Mouse (Mus musculus): ENCODE data around the gene Arhgap19. TPM values are rescaled to one million over a fixed set of nuclear protein-coding genes. Genes with fewer than 3 reads are reported as not detected.
A peak's percentile ranks its signal among the peaks of the same experiment; 100 is the strongest.

Arhgap19 gene
- total RNA-seq, 4 experiments from 2014 or later = 4.5 to 8.6 (median 7.2) TPM

DNA sequence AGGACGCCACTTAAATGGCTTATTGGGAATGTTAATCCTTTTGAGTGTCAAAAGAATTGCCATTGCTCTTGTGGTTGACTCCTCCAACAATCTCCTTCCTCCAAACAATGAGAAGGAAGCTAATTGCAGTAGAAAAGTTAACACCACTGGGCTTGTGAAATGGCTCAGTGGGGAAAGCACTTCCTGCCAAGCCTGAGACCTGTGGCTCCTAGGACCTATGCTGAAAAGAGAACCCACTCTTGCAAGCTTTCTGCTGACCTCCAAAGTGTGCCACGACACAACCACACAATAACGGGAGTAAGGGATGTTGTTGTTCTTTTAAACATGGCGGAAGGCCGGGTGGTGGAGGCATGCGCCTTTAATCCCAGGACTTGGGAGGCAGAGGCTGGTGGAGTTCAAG is 4.3 kb downstream of the Arhgap19 start:
- no peak for DNase-seq

DNA sequence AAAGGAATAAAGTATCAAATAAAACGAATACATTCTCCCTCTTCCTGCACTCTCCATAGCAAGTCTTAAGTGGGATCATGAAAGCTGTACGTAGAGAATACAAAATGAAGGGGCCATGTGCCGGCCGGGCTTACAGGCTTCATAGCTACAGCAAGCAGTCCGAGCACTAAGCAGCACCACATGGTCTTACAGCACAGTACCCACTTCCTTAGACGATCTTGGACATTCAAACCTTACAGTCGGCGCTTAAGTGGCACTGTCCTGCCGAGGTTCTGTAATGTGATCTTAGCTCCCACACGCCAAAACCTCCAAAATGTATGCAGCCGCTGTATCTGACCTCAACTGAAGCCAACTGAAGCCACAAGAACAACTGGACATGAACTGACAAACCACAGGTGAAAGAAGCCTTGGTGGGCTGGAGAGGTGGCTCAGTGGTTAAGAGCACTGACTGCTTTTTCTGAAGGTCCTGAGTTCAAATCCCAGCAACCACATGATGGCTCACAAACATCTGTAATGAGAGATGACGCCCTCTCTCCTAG is 5.0 kb downstream of the Arhgap19 start:
- DNase-seq = no peak

DNA sequence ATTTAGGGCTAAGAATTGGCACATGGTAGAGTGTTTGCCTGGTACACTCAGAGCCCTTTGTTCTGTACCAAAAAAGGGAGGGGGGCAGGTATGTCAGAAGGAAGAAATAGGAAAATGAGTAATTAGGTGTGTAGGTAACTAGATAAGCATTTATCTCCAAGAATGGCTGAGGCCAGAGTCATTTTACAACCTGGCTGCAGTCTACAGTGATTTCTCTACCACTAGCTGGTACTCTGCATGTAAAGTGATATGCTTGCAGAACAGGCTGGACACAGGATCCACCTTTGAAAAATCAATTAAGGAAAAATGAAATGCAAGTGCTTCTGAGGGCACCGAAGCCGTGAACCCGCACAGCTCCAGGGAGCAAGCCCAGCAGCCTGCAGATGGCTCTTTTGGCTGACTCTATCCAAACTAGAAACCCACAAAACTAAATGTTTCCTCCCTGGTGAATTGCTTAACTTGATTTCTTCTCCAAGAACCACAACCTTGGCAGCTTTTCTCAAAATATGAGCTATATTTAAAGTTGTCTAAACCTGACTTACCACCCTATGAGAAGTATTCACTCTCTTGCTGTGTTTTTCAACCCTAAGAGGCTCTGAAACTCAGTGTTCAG is 5.6 kb downstream of the Arhgap19 start:
- no peak for DNase-seq

DNA sequence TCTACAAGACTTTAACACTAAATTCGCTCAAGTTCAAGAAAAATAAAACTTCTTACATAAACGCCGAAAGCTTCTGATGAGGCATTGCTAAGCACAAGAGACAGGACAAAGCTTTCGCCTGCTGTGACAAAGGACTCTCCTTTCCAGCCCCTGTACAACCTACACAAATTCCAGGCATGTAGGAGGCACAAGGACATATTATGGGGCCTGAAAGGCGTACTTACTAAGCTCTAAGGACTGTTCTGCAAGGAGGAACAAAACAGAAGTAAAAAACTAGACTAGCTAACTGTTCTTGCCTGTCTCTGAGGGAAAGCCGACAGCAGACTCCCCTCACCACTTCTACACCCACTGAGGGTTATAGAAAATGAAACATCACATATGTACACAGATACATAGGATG is 6.9 kb downstream of the Arhgap19 start:
- no peak for DNase-seq

DNA sequence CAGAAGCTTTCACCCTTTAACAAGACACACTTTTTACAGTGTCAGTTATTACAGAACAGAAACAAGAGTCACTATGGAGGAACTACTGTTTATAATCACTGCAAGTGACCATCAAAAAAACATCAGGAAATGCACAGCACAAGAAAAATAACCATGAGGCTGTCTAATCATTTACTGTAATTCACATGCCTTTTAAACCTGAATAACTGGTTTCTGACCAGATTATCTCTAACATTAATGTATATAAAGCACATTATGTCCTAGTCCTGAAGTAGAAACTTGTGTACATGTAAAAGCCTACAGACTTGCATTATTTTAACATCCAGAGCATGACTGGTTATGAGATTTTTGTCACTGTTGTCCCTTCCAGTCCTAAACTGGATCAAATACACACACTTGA is 7.8 kb downstream of the Arhgap19 start:
- no peak for DNase-seq

DNA sequence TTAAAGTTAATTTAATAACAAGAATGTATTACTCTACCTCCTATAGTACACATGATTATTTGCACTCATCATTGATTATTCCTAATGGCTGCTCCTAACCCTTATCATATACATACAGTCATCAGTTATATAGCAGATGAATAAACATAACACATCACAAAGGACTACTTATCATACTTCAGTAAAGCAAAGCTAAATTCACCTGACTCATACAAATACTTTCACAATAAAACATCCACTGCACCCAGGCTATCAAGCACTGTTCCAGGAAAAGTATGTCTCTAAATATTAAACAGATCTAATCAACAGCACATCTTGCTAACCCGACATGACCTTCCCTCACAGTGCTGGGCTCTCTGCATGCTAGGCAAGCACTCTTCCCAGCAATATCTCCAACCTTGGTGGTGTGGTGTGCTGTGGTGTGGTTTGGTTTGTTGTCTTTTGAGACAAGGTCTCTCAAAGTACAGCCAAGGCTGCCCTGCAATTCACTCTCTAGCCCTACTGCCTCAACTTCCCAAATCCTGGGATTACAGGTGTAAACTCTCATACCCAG is 8.8 kb downstream of the Arhgap19 start:
- no peak for DNase-seq

DNA sequence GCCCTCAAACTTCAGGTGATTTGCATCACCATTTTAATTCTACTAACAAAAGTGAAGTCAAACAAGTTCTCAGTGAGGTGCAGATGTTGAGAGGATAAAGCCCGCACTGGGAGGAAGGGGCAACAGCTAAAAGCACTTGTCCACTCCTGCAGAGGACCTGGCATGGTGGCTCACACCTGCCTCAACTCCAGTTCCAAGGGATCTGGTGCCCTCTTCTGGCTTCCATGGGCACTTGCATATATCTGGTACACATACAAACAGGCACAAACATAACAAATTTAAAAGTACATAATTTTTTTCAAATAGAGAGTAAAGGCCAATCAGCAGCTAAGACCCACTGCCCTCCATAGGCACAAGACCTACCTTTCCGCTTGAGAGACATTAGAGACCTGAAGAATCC is 10.5 kb downstream of the Arhgap19 start:
- DNase-seq = no peak

DNA sequence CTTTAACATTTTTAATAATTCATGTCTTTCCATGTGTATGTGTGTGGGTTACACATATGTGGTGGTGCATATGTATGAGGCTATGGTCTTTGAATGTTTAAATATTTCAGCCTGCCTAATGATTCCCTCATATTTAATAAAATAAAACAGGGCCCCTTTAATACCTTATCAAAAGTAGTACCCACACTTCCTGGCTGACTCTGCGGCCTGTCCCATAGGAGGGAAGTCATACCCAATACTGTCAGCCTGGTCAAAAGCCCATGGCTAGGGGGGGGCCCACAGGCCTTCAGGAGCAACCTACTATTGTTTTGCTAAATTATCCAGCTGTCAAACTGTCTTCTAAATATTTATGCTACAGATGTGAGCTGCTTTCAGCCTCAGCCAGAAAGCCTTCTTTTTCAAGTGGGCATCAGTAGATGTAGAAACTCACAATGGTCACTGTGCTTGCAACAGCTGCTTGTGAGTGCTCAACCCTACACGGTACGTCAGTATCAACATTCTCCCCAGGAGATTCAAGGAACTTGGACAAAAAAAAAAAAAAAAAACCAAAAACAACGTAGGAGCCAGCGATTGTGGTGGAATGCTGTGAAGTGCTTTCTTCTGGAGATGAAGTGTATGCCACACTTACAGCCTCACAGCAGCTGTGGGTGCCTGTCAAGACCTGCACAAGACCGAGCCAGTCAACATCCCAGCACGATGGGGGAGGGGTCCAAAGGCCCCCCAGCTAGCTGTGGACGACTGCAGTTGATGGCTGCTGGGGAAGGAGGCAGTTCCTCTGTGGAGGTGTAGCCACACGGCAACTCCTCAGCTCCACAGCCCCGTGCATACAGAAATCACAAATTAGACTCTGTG is 12.5 kb downstream of the Arhgap19 start:
- no peak for DNase-seq

DNA sequence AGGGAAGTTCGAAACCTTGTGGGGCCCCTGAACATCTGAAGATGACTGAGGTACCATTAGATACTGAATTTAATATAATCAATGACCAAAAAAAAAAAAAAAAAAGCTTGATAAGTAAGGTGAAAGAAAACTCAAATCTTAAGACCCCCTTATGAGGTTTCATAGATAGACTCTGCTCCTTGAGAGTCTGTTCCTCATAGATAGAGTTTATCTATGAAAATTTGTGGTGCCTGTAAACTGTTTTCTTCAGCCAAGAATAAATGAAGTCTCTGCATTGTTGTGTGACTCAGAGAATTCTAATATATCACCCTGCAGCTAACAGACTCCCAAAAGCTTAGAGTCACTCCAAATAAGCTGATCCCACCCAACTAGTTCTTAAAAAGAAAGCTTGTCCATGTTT is 15.0 kb downstream of the Arhgap19 start:
- DNase-seq = no peak

DNA sequence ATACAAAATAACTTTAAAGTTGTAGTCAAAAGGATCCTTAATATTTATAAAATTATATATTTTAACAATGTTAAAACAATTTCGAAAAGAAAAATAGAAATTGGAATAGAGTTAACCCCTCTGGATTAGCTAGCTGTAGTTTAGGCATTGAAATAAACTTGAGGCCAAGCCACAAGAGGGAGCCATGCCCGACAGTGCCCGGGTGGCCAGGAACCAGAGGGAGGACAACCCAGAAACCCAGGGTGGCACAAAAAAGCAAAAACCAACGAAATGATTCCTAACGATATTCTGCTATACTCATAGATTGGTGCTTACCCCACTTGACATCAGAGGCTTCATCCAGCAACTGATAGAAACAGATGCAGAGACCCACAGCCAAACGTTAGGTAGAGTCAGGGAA is 24.3 kb downstream of the Arhgap19 start:
- DNase-seq = no peak

DNA sequence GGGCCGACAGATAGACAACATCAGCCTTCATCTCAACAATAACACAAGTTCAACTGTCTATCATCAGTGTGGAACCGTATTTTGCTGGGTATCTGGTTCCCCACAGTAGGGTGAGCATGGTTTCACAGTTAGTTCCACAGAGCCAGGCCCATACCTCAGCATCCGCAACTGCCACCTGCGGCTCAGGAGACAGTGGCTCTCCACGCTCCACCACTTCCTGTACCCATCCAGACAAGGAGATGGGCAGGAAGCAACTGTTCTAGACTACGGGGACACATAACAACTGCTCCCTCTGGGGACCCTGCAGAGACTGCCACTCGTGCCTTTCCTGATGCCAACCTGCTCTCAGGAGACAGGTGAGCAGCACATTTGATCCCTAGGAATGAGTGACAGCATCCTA is 33.1 kb downstream of the Arhgap19 start:
- DNase-seq = no peak

DNA sequence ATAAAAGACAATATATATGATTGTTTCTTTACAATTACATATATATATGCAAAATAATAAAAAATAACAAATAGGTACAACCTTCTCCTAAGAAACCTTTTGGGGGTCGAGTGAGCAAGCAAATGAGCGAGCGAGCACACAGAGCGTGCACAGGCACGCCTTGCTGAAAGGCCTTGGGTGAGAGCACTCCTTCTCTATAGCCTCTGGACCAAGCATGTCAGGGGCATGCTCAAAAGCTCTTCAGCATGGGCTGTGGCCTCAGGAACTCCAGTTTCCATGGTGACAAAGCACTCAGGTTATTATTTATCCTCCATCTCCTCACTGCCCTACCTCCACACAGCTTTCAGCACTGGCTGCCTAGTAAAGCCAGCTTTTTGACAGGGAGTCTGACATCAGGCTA is 35.2 kb downstream of the Arhgap19 start:
- no peak for DNase-seq

DNA sequence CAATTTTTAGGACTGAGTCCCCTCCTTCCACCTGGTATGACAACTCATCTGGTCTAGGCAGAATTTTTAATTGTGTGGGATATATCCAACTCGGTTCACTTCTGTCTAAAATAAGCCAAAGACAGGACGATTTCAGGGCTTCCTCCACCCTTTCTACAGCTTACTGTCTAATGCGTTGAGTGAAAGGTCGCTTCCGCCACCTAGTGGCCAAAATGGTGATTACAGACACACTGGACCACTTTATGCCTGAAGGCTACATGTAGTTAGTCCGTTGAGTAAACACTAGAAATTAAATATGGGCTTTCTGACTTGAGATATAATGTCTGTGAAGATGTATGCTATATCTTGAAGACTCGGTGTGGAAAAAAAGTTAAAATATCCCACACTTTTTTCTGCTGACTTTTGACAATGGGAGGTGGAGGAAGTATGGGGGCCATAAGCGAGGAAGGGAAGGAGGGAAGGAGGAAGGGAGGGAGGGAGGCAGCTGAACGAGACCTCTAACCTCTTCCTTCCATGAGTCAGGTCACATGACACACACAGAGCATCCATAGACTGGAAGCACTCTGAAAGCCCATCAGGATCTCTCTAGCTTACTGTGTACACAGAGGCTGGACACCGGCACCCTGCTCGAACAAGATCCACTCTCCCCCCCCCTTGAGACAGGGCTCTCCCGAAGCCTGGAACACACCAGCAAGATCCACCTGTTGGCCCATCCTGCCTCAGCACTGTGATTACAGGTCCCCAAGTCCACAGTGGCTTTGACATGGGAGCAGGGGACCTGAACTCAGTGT is 37.8 kb downstream of the Arhgap19 start:
- DNase-seq = peak; percentile 69

DNA sequence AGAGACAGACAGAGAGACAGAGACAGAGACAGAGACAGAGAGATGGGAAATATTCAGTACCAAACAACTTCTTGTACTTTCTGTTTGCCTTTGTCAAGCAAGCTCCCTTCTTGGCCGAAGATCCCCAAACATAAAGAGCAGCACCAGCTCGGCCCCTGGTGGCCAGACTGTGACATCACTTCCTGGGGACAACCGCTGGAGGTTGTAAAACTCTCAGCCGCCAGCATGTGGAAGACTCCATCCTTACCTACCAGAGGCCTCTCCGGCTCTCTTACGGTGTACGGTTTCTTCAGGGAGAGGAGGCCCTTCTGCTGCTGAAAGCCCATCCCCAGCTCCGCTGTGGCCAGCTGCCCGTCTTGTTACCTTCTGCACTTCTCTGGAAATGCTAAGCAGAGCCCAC is 40.3 kb downstream of the Arhgap19 start:
- no peak for DNase-seq

DNA sequence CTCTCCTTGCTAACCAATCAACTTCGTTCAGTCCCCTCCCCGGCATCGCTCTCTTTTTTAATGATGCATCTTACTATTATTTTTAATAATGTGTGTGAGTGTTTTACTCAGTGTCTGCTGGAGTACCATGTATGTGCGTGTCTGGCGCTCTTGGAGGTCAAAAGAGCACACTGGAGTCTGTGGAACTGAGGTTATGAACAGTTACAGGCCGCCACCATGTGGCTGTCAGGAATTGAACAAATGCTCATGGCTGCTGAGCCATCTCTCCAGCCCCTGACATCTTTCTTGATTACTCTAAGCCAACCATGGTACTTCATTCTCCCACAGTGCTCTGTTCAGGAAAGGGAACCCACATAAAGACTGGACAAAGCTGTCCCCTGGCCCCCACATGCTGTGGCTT is 42.1 kb downstream of the Arhgap19 start:
- DNase-seq = no peak

DNA sequence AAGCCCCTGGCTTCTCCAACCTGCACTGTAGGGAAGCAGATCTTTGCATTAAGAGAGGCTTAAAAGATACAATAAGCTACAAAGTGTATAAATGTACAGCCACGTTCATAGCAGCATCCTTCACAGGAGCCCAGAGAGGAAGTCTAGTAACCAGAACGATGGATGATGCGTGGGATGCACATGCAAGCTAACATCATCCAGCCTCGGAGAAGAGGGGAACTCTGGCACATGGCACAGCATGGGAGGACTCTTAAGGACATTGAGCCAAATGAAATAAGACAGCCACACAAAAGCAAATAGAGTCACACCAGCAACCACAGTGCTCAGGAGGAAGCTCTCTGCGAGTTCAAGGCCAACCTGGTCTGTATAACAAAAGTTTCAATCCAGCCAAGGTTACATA is 42.6 kb downstream of the Arhgap19 start:
- DNase-seq = no peak

DNA sequence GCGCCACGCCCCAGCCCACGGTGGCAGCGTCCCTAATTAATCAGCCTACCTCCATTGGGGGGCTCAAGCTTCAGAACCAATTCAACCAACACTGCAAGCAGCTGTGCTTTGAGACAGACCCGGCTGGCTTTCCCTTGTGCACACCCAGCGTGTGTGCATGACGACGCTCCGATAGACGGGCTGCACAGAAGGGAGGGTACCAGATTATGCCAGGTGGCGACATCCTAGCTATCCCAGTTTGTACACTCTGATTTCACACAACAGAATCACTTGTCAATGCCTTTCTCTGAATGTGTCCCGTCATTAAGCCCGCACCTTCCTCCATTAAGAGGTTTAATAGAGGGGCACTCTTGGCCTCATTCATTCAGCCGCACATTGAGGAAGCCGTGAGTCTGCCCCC is 47.1 kb downstream of the Arhgap19 start:
- no peak for DNase-seq

DNA sequence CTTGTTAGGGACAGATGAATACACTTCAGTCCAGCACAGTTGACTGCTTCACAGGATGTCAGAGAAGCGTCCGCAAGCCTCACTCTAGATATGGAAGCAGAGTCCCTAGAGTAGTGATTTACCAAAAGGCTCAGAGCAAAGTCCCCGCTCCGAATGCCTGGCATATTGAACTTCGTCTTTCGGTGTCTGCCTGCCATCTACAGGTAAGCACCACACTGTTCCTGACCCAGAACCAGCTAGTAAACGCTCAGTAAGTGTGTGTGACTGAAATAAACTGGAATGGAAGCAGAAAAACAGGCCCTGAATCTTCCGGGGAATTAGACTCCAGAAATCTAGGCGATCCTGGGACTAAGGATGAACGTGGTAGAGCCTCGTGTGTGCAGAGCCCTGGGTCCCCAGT is 49.9 kb downstream of the Arhgap19 start:
- no peak for DNase-seq

DNA sequence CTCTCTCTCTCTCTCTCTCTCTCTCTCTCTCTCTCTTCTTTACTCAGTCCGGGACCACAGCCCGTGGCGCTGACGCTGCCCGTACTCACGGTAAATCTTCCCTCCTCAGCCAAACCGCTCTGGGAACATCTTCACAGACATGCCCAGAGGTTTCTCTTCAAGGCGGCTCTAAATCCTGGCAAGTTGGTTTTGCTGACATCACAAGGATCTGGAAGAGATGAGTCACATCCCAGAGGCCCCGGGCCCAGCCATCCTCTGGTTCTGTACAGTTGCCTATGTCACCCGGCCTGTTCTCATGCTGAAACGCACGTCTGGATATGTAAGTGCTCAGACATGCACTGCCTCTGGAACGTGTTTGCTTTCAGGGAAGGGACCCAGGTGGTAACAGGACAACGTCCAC is 54.4 kb downstream of the Arhgap19 start:
- peak; percentile 29 for DNase-seq

DNA sequence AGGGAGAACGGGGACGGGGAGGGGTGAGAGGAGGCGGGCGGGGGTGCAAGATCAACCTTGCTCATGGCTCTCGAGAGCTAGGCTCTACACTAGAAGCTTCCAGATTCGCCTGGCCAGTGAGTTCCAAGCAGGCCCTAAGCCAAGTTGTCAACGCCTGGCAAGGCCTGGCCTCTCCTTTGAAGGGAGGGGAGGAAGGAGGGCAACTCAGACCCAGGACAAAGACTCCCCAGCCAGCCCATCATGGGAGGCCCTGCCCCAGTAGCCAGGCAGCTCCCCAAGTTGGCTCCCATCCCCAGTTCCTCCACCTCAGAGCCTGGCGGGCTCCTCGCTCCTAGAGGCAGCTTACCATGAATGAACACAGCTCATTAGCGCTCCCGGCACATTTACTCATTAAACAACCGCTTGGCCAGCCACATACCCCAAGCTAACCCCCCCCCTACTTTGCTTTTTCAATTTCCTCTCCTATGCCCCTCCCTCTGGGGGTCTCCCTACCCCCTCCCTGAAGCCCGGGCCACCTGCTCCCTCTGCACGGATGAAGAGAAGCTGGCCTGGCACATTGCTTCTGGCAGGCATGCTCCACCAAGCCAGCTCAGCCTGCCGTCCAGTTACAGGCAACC is 55.8 kb downstream of the Arhgap19 start:
- no peak for DNase-seq

DNA sequence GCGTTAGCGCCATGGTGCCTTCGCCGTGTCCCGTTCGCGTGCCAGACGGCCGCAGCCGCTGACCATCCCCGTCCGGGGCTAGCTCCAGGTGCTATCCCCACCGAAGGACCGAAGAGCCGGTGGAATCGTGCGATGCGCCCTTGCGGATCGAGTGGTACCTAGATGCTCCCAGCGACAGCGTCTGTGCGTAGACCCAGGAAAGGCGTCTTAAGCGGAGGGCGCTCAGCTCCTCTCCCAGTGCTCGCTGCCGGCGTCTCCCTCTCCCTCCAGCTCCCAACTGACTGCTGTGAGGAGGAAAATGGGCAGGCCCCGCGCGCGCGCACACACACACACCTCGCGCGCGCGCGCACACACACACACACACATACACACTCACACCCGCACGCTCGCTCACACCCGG is 58.5 kb downstream of the Arhgap19 start, which contains the start of gene Slit1:
Gene Slit1 (minus strand): TSS at position 270 of the 400 bp plus-strand sequence.
- DNase-seq = no peak

DNA sequence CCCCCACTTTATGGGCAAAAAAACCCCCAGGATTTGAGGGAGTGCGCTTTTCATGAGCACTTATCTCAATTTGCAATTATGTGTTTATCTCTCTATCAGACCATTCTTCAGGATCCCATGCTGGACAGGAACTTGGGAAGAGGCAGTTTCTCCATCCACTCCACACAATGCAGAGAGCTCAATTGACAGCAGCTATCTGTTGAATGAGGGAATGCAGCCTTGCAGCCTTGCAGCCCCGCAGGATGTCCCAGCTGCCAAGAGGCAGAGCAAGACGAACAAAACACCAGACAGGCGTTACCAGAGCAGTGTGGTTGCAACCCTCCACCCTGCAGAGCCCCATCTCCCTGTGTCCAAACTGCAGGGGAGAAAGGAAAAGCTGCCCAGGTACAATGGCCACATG is 63.0 kb downstream of the Arhgap19 start:
- no peak for DNase-seq
